Mouse (Mus musculus) olfactory bulb, adult 2 months (tissue): Measurements from ENCODE around the gene Otulinl.

Experiments
- CTCF ChIP-seq: fragments of 200-500 bp; IDR thresholded peaks from 2 replicates; pipeline ENCODE4 v1.5.1; 2012; ENCODE audit warnings: low read depth, mild to moderate bottlenecking, low read length, moderate library complexity; ENCODE audit not compliant: insufficient read depth
- POLR2A ChIP-seq: fragments of 200-500 bp; IDR thresholded peaks from 2 replicates; pipeline ENCODE4 v1.6.1; 2012; ENCODE audit warnings: mild to moderate bottlenecking, low read depth, low read length, moderate library complexity; ENCODE audit not compliant: insufficient read depth

DNA sequence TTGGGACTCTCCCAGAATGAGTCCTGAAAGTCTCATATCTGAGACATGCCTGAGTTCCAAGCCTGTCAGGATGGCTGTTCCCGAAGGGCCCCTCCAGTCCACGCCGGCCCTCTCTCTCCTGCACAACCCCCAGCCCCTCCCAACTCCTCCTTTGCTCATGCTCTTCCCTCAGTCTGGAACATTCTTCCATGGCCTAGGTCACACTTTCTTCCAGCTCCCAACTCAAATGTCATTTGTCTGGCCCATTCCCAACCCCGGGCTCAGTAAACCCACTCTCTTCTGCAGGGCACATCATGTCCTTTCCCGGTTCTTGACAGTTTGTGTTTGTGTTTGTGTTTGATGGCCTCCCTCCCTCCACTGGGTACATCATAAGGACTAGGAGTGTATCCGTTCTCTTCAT lies 7.3 kb downstream of the Otulinl start:
- no peak for TF ChIP-seq CTCF
- TF ChIP-seq POLR2A, result no peak
